Mouse (Mus musculus) liver, embryonic 14.5 days (tissue): ENCODE results near the gene Hoxb3. TPM values are rescaled to one million over a fixed set of nuclear protein-coding genes. Genes with fewer than 3 reads are reported as not detected.

Source experiments
- ATAC-seq: fragments of 200-750 bp; cut with Nextera tagmentation; 2 replicates; pipeline ENCODE4 v1.8.0; 2017; ENCODE audit warnings: moderate number of reproducible peaks, mild to moderate bottlenecking, moderate library complexity; ENCODE audit not compliant: insufficient read depth
- DNase-seq, 3 experiments: peaks; one replicate each; pipeline ENCODE4 v3.0.0-alpha.2; 2012 to 2013; ENCODE audit warnings: low read depth in 3 of 3, low spot score in 3 of 3
- H3K27ac ChIP-seq: fragments of 300-500 bp; sonication (generic); 2 replicates; pipeline ENCODE4 v1.5.1; 2014; ENCODE audit warnings: moderate library complexity, mild to moderate bottlenecking, control low read depth, inconsistent platforms
- H3K27me3 ChIP-seq: fragments of 300-500 bp; sonication (generic); 2 replicates; pipeline ENCODE4 v1.6.1; 2014; ENCODE audit warnings: mild to moderate bottlenecking, low read length, moderate library complexity; ENCODE audit not compliant: control insufficient read depth, insufficient read depth
- H3K36me3 ChIP-seq: fragments of 300-500 bp; sonication (generic); replicated peaks from 2 replicates; pipeline ENCODE4 v1.6.1; 2014; ENCODE audit warnings: low read depth; ENCODE audit not compliant: control insufficient read depth, insufficient read depth
- H3K4me1 ChIP-seq, 2 experiments: fragments of 200-500 bp in 1 of 2; fragments of 300-500 bp in 1 of 2; sonication (generic) in 1 of 2; replicated peaks; 2 replicates each; pipeline ENCODE4 v1.6.1; 2012 to 2014; ENCODE audit warnings: antibody characterized with exemption in 1 of 2, inconsistent platforms in 1 of 2, low read length in 1 of 2; ENCODE audit not compliant: control insufficient read depth in 2 of 2, insufficient read depth in 2 of 2
- H3K4me2 ChIP-seq: fragments of 300-500 bp; sonication (generic); 2 replicates; pipeline ENCODE4 v1.6.1; 2014; ENCODE audit warnings: low read depth, mild to moderate bottlenecking, control low read depth, moderate library complexity
- H3K4me3 ChIP-seq, 2 experiments: fragments of 200-500 bp in 1 of 2; fragments of 300-500 bp in 1 of 2; sonication (generic) in 1 of 2; 2 replicates each; pipeline ENCODE4 v1.5.1; 2012 to 2014; ENCODE audit warnings: low read depth in 2 of 2, low read length in 2 of 2, mild to moderate bottlenecking in 2 of 2, control low read depth in 1 of 2, inconsistent platforms in 1 of 2, moderate library complexity in 1 of 2; ENCODE audit not compliant: insufficient read depth in 1 of 2
- H3K9ac ChIP-seq: fragments of 300-500 bp; sonication (generic); replicated peaks from 2 replicates; pipeline ENCODE4 v1.6.1; 2014; ENCODE audit warnings: mild to moderate bottlenecking, control low read depth, moderate library complexity
- H3K9me3 ChIP-seq: fragments of 300-500 bp; sonication (generic); 2 replicates; pipeline ENCODE4 v1.6.1; 2016; ENCODE audit warnings: low read length, mixed read lengths; ENCODE audit not compliant: control insufficient read depth
- CTCF ChIP-seq: IDR thresholded peaks from 2 replicates; pipeline ENCODE4 v1.5.1; 2016; ENCODE audit warnings: antibody characterized with exemption, low read depth, control low read depth
- EP300 ChIP-seq: IDR thresholded peaks from 2 replicates; pipeline ENCODE4 v1.6.1; 2016; ENCODE audit warnings: antibody characterized with exemption, low read depth
- WGBS: fragments of 180-500 bp; shearing (Covaris S2); extraction: QIAGEN DNeasy Blood & Tissue Kit; methylation state at CpG from one replicate; pipeline ENCODE4 v1.1.7; 2014; ENCODE audit not compliant: insufficient replicate concordance; 5-methylcytosine and 5-hydroxymethylcytosine counted together
- polyA plus RNA-seq, 2 experiments: library from polyadenylated mRNA; depleted of rRNA in 1 of 2; stranded (reverse) in 1 of 2; unstranded in 1 of 2; fragments of >200 nt; fragmentation: Nextera tagmentation in 1 of 2; extraction: Ambion mirVana in 1 of 2; gene quantifications; 2 replicates each; pipeline versions ENCODE4 v1.2.1 to v1.2.3; 2012 to 2014

The Hoxb3 gene
- polyA plus RNA-seq, 2 experiments: 0.38 TPM; not detected in 1

DNA sequence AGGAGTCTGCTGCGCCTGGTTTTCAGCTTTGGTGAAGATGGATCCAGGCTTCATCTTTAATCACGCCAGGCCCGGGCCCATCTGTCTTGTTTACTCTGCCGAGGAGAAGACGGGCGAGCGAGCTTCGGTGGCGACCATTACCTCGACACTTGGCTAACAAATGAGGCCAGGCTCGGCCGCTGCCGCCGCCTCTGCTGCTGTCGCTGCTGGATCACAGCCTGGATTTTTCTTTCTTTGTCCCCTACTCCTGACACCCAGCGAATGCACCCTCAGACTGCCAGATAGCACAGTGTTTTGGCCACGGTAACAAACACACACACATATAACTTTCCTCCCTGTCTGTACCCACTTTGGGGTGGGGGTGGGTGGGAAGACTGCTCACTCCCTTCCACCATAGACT lies 2.4 kb upstream of the Hoxb3 start:
- WGBS: 43% methylated on average over 17 of the region's 17 CpGs
- H3K9me3 ChIP-seq: no peaks in the 10 kb centered on the region
- no peak overlapping the region for H3K4me2 ChIP-seq
- H3K27ac ChIP-seq: no peak overlapping the region
- H3K36me3 ChIP-seq: no peaks in the 10 kb centered on the region
- H3K27me3 ChIP-seq: peaks cover 76% of the 10 kb centered on the region
- no peak for ATAC-seq
- H3K4me3 ChIP-seq: no peak overlapping the region
- DNase-seq: no peak
- no peak overlapping the region for H3K9ac ChIP-seq
- TF ChIP-seq CTCF (no peak), EP300 (no peak)
- H3K4me1 ChIP-seq: no peaks in the 10 kb centered on the region

DNA sequence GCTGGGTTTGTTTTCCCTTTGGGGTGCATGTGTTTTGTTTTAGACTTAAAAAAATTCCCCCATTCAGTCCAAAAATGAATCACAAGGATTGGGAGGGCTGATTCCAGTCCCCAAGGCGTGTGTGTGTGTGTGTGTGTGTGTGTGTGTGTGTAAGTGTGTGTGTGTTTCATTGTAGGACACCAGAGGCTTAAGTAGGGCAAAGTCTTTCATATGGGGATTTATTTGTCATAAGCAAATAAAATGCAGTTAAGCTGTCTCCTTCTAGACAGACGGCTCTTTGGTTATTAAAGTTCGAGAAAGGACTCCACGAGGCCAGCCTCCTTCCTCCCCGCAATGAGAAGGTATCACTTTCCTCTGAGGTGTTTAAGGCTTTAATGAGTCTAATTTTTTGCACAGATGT lies 1.3 kb upstream of the Hoxb3 start:
- Histone ChIP-seq H3K36me3 (no peaks in the 10 kb centered on the region), H3K9me3 (no peaks in the 10 kb centered on the region), H3K4me2 (no peak overlapping the region), H3K27me3 (peaks cover 76% of the 10 kb centered on the region), H3K4me3 (no peak overlapping the region), H3K4me1 (no peaks in the 10 kb centered on the region), H3K27ac (no peak overlapping the region), H3K9ac (no peak overlapping the region)
- DNase-seq (no peak), ATAC-seq (no peak)
- WGBS: 41% methylated on average over 5 of the region's 5 CpGs
- no peak for TF ChIP-seq CTCF
- TF ChIP-seq EP300: no peak

DNA sequence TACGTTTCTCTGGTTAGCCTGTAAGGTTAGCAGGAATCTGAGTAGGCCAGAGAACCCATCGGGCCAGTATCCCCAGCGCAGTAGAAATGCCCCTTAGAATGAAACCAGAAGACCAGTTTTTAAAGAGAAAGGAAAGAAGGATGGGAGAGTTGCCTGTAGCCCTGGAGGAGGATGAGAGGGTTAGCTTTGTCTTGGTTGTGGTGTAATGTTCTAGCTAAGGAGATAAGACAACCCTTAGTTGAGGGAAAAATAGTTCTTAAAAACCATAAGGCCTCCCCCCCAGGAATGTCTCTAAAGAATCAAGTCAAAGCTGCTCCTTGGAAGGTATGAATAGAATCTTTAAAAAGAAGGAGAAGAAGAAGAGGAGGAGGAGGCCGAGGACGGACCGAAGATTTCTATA lies 388 bp upstream of the Hoxb3 start:
- H3K27me3 ChIP-seq: peaks cover 74% of the 10 kb centered on the region
- no peak overlapping the region for H3K4me2 ChIP-seq
- no peak overlapping the region for H3K27ac ChIP-seq
- no peaks in the 10 kb centered on the region for H3K9me3 ChIP-seq
- H3K4me3 ChIP-seq: no peak overlapping the region
- no peak for DNase-seq
- WGBS: 31% methylated on average over 6 of the region's 6 CpGs
- H3K4me1 ChIP-seq: no peaks in the 10 kb centered on the region
- H3K36me3 ChIP-seq: no peaks in the 10 kb centered on the region
- TF ChIP-seq EP300 (no peak), CTCF (no peak)
- H3K9ac ChIP-seq: no peak overlapping the region
- ATAC-seq: no peak

DNA sequence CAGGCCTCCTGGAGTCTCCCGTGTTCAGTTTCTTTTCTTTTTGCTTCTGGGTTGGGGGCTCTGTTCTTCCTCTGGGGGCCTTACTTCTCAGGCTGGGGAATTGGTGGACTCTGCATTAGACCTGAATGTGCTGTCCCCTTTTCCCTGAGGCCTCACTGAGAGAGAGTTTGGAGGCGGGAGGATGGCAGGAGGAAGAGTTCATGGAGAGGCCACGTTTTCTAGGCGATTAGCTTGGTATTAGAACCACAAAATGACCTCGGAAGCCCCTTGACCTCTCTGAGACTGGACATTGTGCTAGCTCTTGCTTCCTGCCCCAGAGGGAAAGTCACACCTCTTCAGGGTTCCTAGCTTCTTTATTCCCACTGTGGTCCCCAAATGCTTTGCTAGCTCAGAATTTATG lies 999 bp downstream of the Hoxb3 start:
- Histone ChIP-seq H3K9me3 (no peaks in the 10 kb centered on the region), H3K9ac (no peak overlapping the region), H3K4me3 (no peak overlapping the region), H3K27ac (no peak overlapping the region), H3K4me1 (no peaks in the 10 kb centered on the region), H3K36me3 (no peaks in the 10 kb centered on the region), H3K27me3 (peaks cover 68% of the 10 kb centered on the region), H3K4me2 (no peak overlapping the region)
- no peak for TF ChIP-seq CTCF
- 18% methylated on average over 5 of the region's 5 CpGs for whole genome bisulfite sequencing
- ATAC-seq (no peak), DNase-seq (no peak)

DNA sequence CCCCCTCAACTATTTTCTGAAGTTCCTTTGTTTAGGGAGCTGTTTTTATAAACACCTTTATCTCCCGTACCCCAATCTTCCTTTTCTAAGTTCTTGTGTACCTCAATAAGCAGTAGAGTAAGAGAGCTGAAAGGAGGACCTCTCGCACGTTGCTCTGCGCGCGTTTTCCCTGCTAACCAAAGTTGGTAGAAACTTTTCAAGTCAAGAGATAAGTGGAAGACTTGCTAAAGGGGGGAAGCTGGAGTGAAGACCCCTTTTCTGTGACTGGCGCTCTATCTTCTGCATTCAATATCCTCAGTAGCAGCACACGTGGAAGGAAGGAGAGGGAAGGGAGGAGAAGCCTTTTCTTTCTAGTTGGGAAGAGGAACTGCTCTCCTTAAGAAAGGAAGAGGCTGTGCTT lies 1.8 kb downstream of the Hoxb3 start:
- Histone ChIP-seq H3K9me3 (no peaks in the 10 kb centered on the region), H3K36me3 (no peaks in the 10 kb centered on the region), H3K27me3 (peaks cover 63% of the 10 kb centered on the region), H3K9ac (no peak overlapping the region), H3K4me3 (no peak overlapping the region), H3K4me1 (no peaks in the 10 kb centered on the region), H3K4me2 (no peak overlapping the region), H3K27ac (no peak overlapping the region)
- WGBS: 27% methylated on average over 8 of the region's 8 CpGs
- DNase-seq (no peak), ATAC-seq (no peak)
- TF ChIP-seq CTCF (no peak), EP300 (no peak)

DNA sequence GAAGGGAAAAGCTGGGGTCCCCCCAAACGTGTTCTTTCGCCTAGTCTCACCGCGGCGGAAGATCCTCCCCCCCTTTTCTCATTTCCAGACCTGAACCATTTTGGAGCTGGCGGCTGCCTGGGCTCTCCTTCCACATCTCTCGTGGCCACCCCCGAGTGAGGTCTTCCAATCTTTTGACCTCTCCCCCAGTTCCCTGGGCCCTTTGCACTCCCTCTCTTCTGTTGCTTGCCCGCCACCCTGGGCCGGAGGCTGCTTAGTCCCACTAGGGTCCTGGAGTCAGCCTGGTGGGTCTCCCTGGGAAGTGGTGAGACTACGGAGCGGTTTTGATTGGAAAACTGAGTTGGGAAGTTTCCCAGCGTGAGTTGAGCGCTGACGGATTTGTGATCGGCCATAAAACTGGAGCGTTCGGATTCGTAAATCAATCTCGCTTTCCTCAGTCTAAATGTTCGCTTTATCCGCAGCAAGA lies 2.7 kb downstream of the Hoxb3 start:
- WGBS: 47% methylated on average over 22 of the region's 22 CpGs
- no peak overlapping the region for H3K4me2 ChIP-seq
- no peaks in the 10 kb centered on the region for H3K36me3 ChIP-seq
- no peak overlapping the region for H3K27ac ChIP-seq
- H3K4me1 ChIP-seq: no peaks in the 10 kb centered on the region
- ATAC-seq (no peak), DNase-seq (no peak)
- no peak overlapping the region for H3K9ac ChIP-seq
- TF ChIP-seq CTCF: no peak
- TF ChIP-seq EP300: no peak
- no peak overlapping the region for H3K4me3 ChIP-seq
- no peaks in the 10 kb centered on the region for H3K9me3 ChIP-seq
- H3K27me3 ChIP-seq: peaks cover 63% of the 10 kb centered on the region
